Mouse (Mus musculus) lung, postnatal 25 days (tissue): ENCODE measurements at regions not wholly inside any gene's neighbourhood (a gene's known extent, or its start where the extent isn't known, plus 50 kb on each side); places are given as distances from the start of the nearest gene placed in this dataset.
"Not testable (repeated sequence)": the region's sequence is repeated elsewhere in the genome, so short reads cannot be mapped to it uniquely, and the experiment has no call there.

ENCODE experiments used
- DNase-seq: peaks from one replicate; pipeline ENCODE4 v3.0.0; 2022; ENCODE audit warnings: low spot score

GRCm38 (mm10) chr14:59075845-59076745 is 66.6 kb downstream of the 1700129C05Rik start:
- no peak for DNase-seq

- no peak for DNase-seq
These were observed 70.2 kb downstream of the 1700129C05Rik start for GRCm38 (mm10) chr14:59072323-59073039.

DNA sequence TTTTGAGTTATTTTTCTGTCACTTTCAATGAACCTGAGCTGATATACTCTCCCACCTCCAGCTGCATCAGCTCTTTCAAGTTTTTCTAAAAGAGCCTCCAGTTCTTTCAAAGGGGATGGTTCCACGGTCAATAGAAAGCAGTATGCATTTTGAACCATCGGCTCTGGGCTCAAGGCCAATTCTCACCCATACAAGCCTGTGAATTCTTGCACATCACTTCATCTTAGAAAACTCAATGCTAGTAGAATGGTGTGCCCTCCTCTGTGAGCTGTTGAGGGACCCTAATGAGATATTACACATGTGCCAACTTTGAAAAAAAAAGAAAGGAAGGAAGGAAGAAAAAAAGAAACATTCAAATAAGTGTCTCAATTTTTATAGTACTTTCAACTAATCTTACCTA is 72.6 kb downstream of the 1700129C05Rik start:
- no peak for DNase-seq

- DNase-seq, result no peak
These were observed 76.1 kb downstream of the 1700129C05Rik start for GRCm38 (mm10) chr14:59066456-59067220.

DNA sequence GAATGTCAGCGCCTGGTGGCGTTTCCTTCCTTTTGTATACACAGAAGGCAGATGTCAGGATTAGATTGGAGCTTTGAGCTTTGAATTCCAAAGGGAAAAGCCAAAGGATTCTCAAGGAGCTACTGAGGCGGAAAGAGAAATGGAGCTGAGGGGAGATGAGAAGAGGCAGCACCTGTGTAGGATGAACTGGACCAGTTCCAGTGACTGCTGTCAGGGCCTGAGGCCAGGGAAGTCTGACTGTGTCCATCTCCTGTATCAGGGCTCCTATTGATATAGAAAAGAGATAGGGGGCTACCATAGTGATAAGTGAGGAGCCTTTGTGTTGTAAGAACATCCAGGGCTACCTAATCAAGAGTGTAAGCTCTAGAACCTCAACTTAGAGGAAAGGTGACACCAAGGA is 79.5 kb downstream of the 1700129C05Rik start:
- DNase-seq, result no peak

GRCm38 (mm10) chr14:59056832-59057231 is 85.9 kb downstream of the 1700129C05Rik start:
- DNase-seq, result no peak

- no peak for DNase-seq
These were observed 87.4 kb downstream of the 1700129C05Rik start for GRCm38 (mm10) chr14:59055283-59055682.

DNA sequence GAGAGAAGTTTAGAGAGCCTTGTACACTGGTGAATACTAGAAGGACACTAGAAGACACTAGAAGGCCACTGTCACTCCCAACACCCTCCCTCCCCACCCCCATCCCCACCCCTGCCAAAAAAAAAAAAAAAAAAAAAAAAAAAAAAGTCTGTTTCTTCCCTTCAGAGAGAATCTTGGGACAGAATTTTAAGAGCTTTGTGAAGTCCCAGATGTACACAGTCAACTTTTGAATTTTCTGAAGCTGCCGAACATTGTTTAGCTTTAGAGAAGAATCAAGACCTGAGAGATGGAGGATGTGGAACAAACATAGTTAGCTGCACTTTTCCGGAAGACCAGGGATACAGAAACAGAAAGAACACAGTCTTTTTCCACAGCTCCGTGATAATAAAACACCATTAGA is 90.3 kb downstream of the 1700129C05Rik start:
- DNase-seq, result no peak

DNA sequence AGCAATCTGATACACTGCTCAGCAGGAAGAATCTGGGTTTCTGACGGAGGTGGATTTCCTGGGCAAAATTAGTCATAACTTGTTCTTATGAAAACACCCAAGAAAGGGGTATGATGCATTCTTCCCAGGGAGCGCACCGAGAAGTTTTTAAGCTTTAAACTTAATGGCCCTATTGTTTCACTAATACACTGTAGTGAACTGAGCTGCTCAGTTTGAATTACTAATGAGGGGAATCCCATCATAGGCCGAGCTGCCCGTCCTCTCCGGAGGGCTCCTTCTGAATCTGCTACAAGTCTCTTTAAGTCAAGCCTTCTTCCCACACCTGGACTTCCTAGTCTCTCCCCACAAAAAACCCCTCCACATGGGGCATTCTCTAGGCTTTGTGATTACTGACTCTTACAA is 91.2 kb downstream of the 1700129C05Rik start:
- no peak for DNase-seq

DNA sequence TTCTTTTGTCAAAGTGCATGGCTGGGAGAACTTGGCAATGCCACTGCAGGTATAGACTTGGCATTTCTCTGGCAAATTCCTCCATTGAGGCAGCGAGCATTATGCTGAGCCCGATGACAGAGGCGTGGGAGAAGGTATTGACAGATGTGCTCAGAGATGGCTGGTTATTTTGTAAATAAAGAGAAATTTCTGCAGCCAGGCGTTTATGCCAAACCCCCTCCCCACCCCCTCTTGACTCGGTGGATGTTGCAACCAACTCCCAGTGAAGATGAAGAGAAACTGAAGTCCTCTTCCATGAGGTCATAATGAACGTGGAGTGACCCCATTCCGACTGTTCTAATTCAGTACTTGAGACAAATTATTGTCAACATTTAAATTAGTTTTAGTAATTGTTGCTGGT is 97.0 kb downstream of the 1700129C05Rik start:
- no peak for DNase-seq

DNA sequence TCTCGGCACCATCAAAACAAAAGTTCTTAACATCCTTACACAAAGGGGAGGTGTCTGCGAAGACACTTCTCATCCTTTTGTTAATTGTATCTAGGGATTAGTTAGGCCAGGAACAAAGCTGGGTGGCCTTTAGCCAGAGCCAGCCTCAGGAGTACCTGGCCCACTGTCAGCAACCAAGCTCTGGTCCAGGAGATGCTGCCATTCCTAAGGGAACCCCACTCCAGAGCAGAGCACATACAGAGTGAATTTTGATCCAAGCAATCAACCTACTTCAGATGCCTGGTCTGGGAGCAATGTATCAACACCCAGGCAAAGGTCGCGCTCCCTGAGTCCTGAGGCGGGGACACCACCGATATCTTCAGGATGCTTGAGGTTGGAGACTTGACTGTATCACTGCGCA is 97.5 kb downstream of the 1700129C05Rik start:
- no peak for DNase-seq

GRCm38 (mm10) chr14:59042152-59042551 is 100.5 kb downstream of the 1700129C05Rik start:
- no peak for DNase-seq

DNA sequence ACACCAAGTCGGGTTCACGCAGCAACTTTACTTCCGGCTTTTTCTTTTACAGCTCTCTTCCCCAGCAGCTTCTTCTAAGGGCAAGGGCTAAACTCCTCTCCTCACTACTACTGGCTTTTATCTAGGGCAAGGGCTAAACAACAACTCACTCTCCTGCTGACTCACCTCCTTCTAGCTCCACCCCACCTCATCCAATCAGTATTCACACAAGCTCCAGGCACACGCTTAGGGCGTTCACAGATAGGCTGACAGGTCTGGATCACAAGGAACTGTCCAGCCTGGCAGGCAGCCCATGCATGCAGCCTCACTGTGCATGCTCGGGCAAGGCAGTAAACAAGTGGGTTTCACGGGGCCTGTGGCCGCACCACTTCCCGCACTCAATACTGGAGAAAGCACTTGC is 116.9 kb downstream of the 1700129C05Rik start:
- DNase-seq, result not testable (repeated sequence)

- DNase-seq, result no peak
These were observed 133.2 kb downstream of the 1700129C05Rik start for GRCm38 (mm10) chr14:59009534-59009933.

DNA sequence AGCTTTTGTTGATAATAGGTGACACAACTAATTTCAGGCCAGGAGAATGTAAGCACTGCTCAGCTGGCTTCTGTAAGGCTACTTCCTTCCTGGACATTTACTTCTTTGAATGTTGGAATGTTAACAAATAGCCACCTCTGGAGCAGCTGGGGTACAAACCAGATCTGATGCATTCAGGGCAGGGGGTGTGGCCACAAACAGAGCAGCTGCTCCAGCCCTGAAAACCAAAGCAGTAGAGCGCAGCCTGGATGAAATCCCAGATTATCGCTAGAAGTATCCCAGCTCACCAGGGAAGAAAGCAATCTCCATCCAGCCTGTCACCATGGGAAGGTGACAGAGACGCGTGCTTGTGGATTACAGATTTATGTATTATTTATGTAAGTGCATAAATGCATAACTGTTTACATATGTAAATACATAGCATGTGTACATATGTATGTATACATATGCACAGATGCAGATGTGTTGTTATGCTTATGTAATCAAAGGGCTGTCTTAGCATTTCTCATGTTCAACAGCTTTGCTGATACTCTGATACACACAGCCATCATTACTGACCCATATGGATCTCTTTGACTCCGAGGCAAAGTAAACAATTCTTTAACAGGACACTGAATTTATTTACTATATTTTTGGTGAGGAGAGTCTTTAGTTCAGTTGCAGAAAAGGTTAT is 143.5 kb downstream of the 1700129C05Rik start:
- DNase-seq, result no peak

GRCm38 (mm10) chr14:58994994-58995393 is 147.7 kb downstream of the 1700129C05Rik start:
- DNase-seq, result no peak

DNA sequence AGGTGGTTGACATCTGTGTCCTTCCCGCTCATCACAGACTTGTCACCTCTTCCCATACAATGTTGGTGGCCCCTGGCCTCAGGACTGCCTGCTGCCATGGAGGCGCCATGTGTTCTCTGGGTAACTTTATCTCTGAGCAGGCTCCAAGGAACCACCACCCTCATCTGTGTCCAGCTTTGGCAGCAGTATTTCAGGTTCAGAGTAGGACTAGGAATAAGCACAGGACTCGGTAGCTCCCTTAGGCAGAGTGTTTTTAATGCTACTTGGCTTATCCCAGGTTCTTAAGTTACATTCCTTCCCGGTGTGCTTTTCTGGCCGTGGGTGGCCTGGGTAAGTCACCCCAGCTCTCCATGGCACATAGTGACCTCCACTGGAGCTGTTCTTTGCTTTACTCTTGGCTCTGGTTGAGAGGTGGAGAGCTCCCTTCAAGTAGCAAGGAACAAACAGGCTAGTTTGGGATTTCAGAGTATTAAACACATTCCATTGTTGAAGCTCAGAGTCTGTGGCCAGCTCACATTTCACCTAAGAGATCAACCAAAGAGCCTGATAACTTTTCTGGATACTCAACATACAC is 153.0 kb downstream of the 1700129C05Rik start:
- DNase-seq, result no peak

GRCm38 (mm10) chr14:58987688-58988087 is 155.0 kb downstream of the 1700129C05Rik start:
- DNase-seq, result no peak

DNA sequence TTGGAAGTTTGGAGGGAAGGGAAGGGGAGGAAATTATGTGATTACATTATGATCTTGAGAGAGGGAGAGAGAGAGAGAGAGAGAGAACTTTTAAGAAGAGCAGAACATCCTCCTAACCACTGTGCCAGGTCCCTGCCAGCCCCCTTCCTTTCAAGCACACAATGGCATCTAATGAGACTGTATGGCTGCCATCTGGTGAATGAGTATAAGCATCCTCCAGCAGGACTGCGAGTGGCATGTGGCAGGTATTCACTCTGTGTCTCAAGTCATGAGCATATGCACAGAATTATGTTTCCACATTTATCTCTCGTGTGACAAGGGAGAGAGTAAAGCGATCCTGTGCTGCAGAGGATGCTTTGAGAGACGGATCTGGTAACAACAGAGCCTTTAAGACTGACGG is 156.9 kb downstream of the 1700129C05Rik start:
- no peak for DNase-seq

- DNase-seq, result no peak
These were observed 165.9 kb downstream of the 1700129C05Rik start for GRCm38 (mm10) chr14:58976791-58977190.

GRCm38 (mm10) chr14:58969248-58969647 is 173.4 kb downstream of the 1700129C05Rik start:
- DNase-seq, result no peak

DNA sequence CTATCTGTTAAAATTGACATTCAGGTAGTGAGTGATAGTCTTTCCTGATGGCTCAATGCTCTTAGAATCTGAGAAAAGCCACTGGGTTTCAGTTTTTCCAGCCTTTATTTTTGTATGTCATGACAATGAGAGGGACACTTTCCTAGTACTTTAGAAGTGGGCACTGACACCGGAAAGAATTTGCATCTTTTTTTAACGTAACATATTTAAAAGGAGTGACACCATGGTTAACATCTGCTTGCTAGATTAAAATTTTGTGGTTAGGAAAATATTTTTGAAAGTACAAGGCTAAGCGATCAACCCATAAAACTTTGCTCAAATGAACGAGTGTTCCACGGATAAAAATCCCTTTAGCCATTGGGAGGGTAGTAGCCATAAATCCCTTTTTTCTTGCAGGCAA is 174.7 kb downstream of the 1700129C05Rik start:
- DNase-seq, result no peak
